Mouse (Mus musculus): ENCODE measurements around the gene Ppfia2. TPM values are rescaled to one million over a fixed set of nuclear protein-coding genes. Genes with fewer than 3 reads are reported as not detected.

Ppfia2 gene
- total and polyA plus RNA-seq, 3 experiments: 0.22 TPM; not detected in 2

DNA sequence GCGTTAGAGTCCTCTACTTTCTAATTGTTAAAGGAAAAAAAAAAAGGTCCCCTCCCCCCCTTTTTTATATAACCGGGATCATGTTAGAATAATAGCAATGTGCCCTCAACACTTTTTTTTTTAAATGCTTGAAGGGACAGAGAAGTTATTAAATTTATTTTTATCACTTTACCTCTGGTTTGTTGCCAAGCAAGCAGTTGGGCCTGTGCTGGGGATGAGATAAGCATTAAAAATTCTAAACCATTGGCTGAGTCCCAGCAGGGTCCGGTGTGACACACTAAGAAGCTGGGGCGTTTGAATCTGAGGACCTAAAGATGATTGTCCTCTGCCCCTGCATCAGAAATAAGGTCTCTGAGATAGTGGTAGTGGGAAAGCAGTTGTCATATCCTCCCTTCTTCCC, 114.9 kb downstream of the Ppfia2 start:
- Histone ChIP-seq H3K27me3 (ENCODE audit: insufficient read depth, low read length) (no peaks in the 10 kb centered on the region), H3K9me3 (replicated peaks) (no peaks in the 10 kb centered on the region), H3K36me3 (replicated peaks) (no peaks in the 10 kb centered on the region), H3K4me1 (ENCODE audit: insufficient read depth, low read depth, low read length) (no peaks in the 10 kb centered on the region), H3K4me3 (ENCODE audit: low read depth, low read length) (no peak overlapping the region)
- DNase-seq (ENCODE audit: low spot score) (no peak), ATAC-seq (ENCODE audit: extremely low read depth, insufficient number of reproducible peaks, low FRiP score, poor library complexity, severe bottlenecking) (no peak)
- TF ChIP-seq GATA1 (IDR thresholded peaks at IDR 0.05; ENCODE audit: borderline replicate concordance, low read length): no peak
- TF ChIP-seq GATA2 (IDR thresholded peaks at IDR 0.05; ENCODE audit: borderline replicate concordance, low read depth, low read length): no peak
- TF ChIP-seq POLR2AphosphoS5 (IDR thresholded peaks at IDR 0.05; ENCODE audit: insufficient replicate concordance, low read depth, low read length): no peak
- no peak for TF ChIP-seq TAL1 (conservative IDR thresholded peaks at IDR 0.05; ENCODE audit: low read depth, low read length)
- no peak for TF ChIP-seq CTCF (IDR thresholded peaks at IDR 0.05; ENCODE audit: low read depth, low read length)

DNA sequence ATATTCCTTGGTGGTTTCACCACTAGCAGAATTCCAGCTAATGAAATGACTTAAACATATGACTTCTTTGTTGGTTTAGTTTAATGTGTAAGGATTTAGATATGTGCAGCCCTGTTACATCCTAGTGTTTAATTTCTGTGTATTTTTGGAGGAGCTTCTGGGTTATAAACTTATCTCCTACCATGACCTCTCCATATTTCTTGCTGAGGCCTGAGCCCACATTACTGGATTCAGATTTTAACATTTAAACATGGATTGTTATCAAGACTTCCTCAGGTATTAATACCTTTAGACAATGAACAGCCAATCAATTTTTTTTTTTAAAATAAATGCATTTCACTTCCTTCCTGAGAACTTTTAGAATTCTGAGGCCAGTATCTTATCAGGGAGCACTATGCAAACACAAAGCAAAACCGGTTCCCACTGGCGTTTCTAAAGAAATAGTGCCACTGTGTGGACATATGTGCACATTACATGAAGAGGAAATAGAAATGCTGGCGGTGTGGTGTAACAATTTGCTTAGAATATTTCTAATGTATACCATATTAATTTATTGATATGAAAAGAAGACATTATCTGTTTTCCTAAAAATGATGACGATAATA, 115.4 kb downstream of the Ppfia2 start:
- Histone ChIP-seq H3K27me3 (ENCODE audit: insufficient read depth, low read length) (no peaks in the 10 kb centered on the region), H3K4me3 (ENCODE audit: low read depth, low read length) (no peak overlapping the region), H3K36me3 (replicated peaks) (no peaks in the 10 kb centered on the region), H3K4me1 (ENCODE audit: insufficient read depth, low read depth, low read length) (no peaks in the 10 kb centered on the region), H3K9me3 (replicated peaks) (no peaks in the 10 kb centered on the region)
- DNase-seq (ENCODE audit: low spot score): no peak
- TF ChIP-seq CTCF (IDR thresholded peaks at IDR 0.05; ENCODE audit: low read depth, low read length): no peak
- TF ChIP-seq TAL1 (conservative IDR thresholded peaks at IDR 0.05; ENCODE audit: low read depth, low read length): no peak
- TF ChIP-seq GATA2 (IDR thresholded peaks at IDR 0.05; ENCODE audit: borderline replicate concordance, low read depth, low read length): no peak
- TF ChIP-seq POLR2AphosphoS5 (IDR thresholded peaks at IDR 0.05; ENCODE audit: insufficient replicate concordance, low read depth, low read length): no peak
- no peak for TF ChIP-seq GATA1 (IDR thresholded peaks at IDR 0.05; ENCODE audit: borderline replicate concordance, low read length)
- ATAC-seq (ENCODE audit: extremely low read depth, insufficient number of reproducible peaks, low FRiP score, poor library complexity, severe bottlenecking): no peak

DNA sequence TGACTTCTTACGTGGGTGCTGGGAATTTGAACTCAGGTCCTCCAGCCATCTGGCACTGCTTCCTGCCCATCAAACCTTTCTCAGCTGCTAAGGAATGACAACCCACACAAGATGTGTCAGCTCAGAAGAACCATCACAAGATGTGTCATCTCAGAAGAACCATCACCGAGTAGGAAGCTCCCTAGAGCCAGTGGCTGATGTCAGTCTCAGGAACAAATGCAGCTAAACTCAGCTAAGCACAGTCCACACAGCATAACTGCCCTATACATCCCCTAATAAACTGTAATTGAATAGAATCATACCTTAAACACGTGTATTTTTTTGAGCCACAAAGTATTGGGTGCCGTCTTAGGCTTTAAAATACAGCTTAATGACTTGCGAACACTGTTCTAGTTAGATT, 117.7 kb downstream of the Ppfia2 start:
- no peak for ATAC-seq (ENCODE audit: extremely low read depth, insufficient number of reproducible peaks, low FRiP score, poor library complexity, severe bottlenecking)

DNA sequence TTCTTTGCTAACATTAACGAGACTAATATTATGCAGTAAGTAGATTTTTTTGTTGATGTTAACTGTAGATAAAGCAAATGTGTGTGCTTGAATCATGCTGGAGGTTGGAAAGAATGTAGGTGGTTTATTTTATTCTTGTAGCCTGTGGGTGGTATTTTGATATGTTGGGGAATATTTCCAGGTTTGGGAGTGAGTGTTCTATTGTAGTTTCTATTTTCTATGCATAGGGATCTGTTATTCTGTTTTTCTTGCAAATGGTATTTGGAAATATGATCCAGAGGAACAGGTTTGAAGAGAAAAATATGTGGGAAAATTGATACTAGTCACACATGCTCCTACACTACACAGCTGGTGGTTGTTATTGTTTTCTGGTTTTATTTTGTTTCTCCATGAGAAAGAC, 120.8 kb downstream of the Ppfia2 start:
- Histone ChIP-seq H3K36me3 (replicated peaks) (no peaks in the 10 kb centered on the region), H3K4me1 (ENCODE audit: insufficient read depth, low read depth, low read length) (no peaks in the 10 kb centered on the region), H3K27me3 (ENCODE audit: insufficient read depth, low read length) (no peaks in the 10 kb centered on the region), H3K9me3 (replicated peaks) (peaks cover 4% of the 10 kb centered on the region), H3K4me3 (ENCODE audit: low read depth, low read length) (no peak overlapping the region)
- DNase-seq (ENCODE audit: low spot score): no peak
- TF ChIP-seq GATA2 (IDR thresholded peaks at IDR 0.05; ENCODE audit: borderline replicate concordance, low read depth, low read length) (no peak), TAL1 (conservative IDR thresholded peaks at IDR 0.05; ENCODE audit: low read depth, low read length) (no peak), CTCF (IDR thresholded peaks at IDR 0.05; ENCODE audit: low read depth, low read length) (no peak), GATA1 (IDR thresholded peaks at IDR 0.05; ENCODE audit: borderline replicate concordance, low read length) (no peak)
- ATAC-seq (ENCODE audit: extremely low read depth, insufficient number of reproducible peaks, low FRiP score, poor library complexity, severe bottlenecking): no peak

More for the DNA sequence above, 117.7 kb downstream of the Ppfia2 start:
- DNase-seq (ENCODE audit: low spot score): no peak
- Histone ChIP-seq H3K36me3 (replicated peaks) (no peaks in the 10 kb centered on the region), H3K4me1 (ENCODE audit: insufficient read depth, low read depth, low read length) (no peaks in the 10 kb centered on the region), H3K4me3 (ENCODE audit: low read depth, low read length) (no peak overlapping the region), H3K27me3 (ENCODE audit: insufficient read depth, low read length) (no peaks in the 10 kb centered on the region), H3K9me3 (replicated peaks) (no peaks in the 10 kb centered on the region)
- TF ChIP-seq GATA2 (IDR thresholded peaks at IDR 0.05; ENCODE audit: borderline replicate concordance, low read depth, low read length) (no peak), CTCF (IDR thresholded peaks at IDR 0.05; ENCODE audit: low read depth, low read length) (no peak), POLR2AphosphoS5 (IDR thresholded peaks at IDR 0.05; ENCODE audit: insufficient replicate concordance, low read depth, low read length) (no peak), TAL1 (conservative IDR thresholded peaks at IDR 0.05; ENCODE audit: low read depth, low read length) (no peak), GATA1 (IDR thresholded peaks at IDR 0.05; ENCODE audit: borderline replicate concordance, low read length) (no peak)

DNA sequence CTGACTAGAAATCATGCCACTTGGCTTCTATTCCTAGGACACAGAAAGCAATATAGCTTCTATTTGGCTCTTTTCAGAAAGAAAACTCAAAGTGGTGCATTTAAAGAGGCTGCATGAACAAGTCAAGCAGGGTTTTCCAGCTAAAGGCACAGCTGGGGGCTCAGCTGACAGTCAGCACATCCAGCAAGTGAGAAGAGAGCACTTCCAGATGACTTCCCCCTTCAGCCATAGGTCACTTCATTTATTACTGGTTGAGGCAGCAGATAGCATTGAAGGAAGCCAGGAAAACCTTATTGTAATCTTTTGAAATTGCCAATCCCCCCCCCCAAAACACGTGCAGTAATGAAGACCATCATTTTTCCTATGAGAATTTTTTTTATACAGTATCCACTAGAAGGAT, 126.8 kb downstream of the Ppfia2 start:
- ATAC-seq (ENCODE audit: extremely low read depth, insufficient number of reproducible peaks, low FRiP score, poor library complexity, severe bottlenecking): no peak

DNA sequence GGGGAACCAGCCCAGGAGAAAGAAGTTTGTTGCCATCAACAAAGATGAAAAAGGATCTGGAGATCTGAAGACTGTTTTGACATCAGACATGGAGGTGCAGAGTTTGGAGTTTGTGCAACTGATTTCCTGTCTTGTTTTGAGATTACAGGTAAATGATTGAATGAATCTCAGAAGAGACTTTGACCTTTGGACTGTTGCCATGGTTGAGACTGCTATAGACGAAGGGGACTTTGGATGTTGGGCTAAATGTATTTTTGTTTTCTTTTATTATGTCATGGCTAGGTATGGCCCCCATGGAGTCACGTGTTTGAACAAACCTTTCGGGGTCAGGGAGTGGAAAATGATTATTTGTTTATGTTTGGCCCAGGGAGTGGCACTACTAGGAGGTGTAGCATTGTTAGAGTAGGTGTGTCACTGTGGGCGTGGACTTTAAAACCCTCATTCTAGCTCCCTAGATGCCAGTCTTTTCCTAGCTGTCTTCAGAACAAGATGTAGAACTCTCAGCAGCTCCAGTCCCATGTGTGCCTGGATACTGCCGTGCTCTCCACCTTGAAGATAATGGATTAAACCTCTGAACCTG, 133.3 kb downstream of the Ppfia2 start:
- Histone ChIP-seq H3K4me3 (ENCODE audit: low read depth, low read length) (no peak overlapping the region), H3K27me3 (ENCODE audit: insufficient read depth, low read length) (no peaks in the 10 kb centered on the region), H3K36me3 (replicated peaks) (no peaks in the 10 kb centered on the region), H3K9me3 (replicated peaks) (0 out of 2 replicates have a peak, but pooled peaks cover 1% of the 10 kb centered on the region), H3K4me1 (ENCODE audit: insufficient read depth, low read depth, low read length) (no peaks in the 10 kb centered on the region)
- TF ChIP-seq CTCF (IDR thresholded peaks at IDR 0.05; ENCODE audit: low read depth, low read length) (no peak), GATA1 (IDR thresholded peaks at IDR 0.05; ENCODE audit: borderline replicate concordance, low read length) (no peak), GATA2 (IDR thresholded peaks at IDR 0.05; ENCODE audit: borderline replicate concordance, low read depth, low read length) (no peak), POLR2AphosphoS5 (IDR thresholded peaks at IDR 0.05; ENCODE audit: insufficient replicate concordance, low read depth, low read length) (no peak), TAL1 (conservative IDR thresholded peaks at IDR 0.05; ENCODE audit: low read depth, low read length) (no peak)
- DNase-seq (ENCODE audit: low spot score): no peak
- no peak for ATAC-seq (ENCODE audit: extremely low read depth, insufficient number of reproducible peaks, low FRiP score, poor library complexity, severe bottlenecking)

More for the DNA sequence above, 126.8 kb downstream of the Ppfia2 start:
- DNase-seq (ENCODE audit: low spot score): no peak
- no peak for TF ChIP-seq GATA1 (IDR thresholded peaks at IDR 0.05; ENCODE audit: borderline replicate concordance, low read length)
- Histone ChIP-seq H3K9me3 (replicated peaks) (peaks cover 4% of the 10 kb centered on the region), H3K36me3 (replicated peaks) (no peaks in the 10 kb centered on the region), H3K4me3 (ENCODE audit: low read depth, low read length) (no peak overlapping the region), H3K27me3 (ENCODE audit: insufficient read depth, low read length) (no peaks in the 10 kb centered on the region), H3K4me1 (ENCODE audit: insufficient read depth, low read depth, low read length) (no peaks in the 10 kb centered on the region)
